Mouse (Mus musculus): ENCODE measurements around the gene Ube2h.

DNA sequence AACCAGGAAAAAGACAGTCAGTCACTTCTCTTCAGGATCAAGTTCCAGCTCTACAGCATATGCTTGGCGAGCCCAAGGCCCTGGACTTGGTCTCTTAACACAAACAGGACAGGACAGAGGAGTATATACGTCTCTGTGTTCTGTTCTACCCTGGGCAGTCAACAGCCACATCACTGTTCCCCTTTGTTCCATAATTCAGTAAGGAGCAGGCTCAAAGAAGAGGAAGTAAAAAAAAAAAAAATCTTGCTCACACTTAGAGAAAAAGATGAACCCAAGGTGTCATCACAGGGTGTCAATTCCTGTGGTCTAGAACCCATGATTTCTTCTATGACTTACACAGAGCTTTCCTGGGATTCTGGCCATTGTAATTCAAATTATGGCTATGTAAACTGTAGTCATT is 75.4 kb downstream of the Ube2h start:
- TF ChIP-seq CTCF (IDR thresholded peaks at IDR 0.05) (no peak), POLR2A (IDR thresholded peaks at IDR 0.05; ENCODE audit: insufficient read depth, low read depth, low read length) (no peak), EP300 (IDR thresholded peaks at IDR 0.05; ENCODE audit: insufficient read depth, low read depth, low read length) (no peak)

Measured in heart, adult 2 months (tissue).